Mouse (Mus musculus) left cerebral cortex, postnatal 14 days (tissue): Measurements from ENCODE around the gene Adarb1. TPM values are rescaled to one million over a fixed set of nuclear protein-coding genes. Genes with fewer than 3 reads are reported as not detected.

Source experiments
- DNase-seq, 2 experiments: peaks; one replicate each; pipeline ENCODE4 v3.0.0; 2021 to 2022; ENCODE audit warnings: low spot score in 2 of 2, mixed read lengths in 1 of 2
- intact Hi-C: fragments of 180-260 bp; cut with DNase I; formaldehyde crosslinking; loops from one replicate; pipeline ENCODE4 v1.15.1; 2025
- total RNA-seq, 2 experiments: library from RNA; stranded (reverse); gene quantifications; 2 replicates each; pipeline ENCODE4 v1.2.3; 2021

Adarb1 gene
- total RNA-seq, 2 experiments from 2014 or later: 118 to 121 TPM

DNA sequence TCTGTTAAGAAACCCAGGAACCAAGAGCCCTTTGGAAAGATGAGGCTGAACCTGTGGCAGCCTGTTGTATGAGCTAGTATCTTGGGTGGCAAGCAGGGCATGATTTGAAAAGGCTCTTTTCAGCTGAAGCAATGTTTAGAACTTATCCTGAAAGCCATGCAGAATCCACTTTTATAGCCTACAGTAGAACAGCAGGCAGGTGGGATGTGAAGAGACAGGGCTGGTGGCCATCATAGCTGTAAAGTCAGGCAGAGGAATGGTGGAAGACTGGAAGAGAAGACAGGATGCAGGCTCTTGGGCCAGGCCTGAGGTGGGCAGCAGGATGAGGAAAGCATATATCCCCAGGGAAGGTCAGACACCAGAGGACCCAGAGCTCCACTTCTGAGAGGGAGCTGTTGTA is 76.4 kb downstream of the Adarb1 start:
- intact Hi-C loops: no loop called here
- DNase-seq: no peak

DNA sequence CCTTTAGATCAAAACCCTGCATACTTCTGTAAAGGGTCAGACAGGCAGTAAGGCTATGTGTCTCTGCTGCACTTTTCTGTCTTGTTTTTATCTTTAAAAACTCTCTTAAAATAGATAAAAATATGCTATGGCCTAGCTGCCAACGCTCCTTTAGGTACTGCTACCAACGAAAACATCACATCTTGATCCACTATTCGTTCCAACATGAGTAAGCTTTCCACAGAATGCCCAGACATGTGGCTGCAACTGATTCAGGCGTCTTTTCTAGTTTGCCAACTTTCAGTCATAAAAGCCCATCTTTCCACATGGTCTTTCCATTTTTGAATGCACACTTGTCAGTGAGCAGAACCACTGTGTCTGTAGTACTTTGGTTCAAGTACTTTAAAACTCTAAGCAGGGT is 77.0 kb downstream of the Adarb1 start:
- DNase-seq: no peak
- intact Hi-C loops: no loop called here

DNA sequence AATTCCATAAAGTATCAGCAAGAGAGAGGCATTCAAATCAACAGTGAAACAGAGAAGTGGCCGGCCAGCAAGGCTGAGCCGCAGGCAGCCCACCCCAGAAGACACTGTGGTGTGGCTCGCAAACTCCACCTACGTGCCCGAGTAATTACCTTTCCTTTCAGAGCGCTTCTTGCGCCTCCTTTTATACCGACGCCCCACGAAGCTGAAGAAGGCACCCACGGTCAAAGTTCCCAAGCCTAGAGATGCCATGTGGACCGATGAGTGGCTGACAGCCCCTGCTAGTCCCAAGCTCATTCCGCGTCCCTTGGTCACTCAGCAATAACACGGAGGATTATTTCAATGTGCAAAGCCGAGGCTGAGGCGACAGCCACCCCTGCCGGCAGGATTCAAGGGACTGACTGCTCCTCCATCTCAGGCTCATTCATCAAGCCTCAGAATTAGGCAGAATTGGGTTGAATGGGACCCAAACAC is 78.2 kb downstream of the Adarb1 start:
- intact Hi-C loops: no loop called here
- DNase-seq: peak; percentile 35 to 37

DNA sequence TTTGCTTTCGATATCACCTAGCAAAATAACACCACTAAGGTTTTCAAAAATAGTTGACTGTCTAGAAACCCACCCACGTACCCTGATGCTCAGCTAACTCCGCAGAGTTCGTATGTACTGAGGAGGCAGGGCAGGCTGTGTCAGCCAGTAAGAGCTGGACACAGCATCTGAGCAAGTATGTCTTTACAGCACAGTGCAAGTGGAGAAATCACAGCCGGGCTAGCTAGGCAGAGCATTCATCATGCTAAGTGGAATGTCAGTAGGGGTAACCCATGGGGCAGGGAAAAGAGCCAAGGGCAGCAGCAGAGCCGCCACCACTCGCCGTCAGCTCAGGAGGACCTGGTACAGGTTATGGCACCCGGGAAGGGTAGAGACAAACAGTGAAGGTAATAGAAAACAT is 84.6 kb downstream of the Adarb1 start:
- no peak for DNase-seq
- intact Hi-C loops: no loop called here

- intact Hi-C loops: no loop called here
- no peak for DNase-seq
Observed at GRCm38 (mm10) chr10:77329446-77330094, 88.5 kb downstream of the Adarb1 start.

DNA sequence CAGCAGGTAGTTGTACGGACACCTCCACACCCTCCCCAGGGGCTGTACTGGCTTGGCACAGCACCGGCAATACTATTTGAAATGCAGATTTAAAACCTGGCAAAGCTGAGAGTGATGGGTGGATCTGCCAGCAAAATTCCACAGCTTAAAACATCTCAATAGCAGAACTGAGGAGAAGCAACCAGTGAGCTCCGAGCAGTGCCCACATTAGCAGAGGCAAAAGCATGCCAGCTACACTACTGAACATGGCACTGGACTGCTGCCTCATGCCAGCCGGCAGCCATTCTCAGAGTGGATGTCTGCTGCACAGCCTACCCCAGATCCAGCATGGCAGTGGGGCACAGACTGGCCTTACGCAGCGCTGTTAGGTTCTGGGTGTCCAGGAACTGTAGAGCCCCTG is 93.4 kb downstream of the Adarb1 start:
- intact Hi-C loops: no loop called here
- DNase-seq: peak in 1 of 2 experiments; percentile 30

DNA sequence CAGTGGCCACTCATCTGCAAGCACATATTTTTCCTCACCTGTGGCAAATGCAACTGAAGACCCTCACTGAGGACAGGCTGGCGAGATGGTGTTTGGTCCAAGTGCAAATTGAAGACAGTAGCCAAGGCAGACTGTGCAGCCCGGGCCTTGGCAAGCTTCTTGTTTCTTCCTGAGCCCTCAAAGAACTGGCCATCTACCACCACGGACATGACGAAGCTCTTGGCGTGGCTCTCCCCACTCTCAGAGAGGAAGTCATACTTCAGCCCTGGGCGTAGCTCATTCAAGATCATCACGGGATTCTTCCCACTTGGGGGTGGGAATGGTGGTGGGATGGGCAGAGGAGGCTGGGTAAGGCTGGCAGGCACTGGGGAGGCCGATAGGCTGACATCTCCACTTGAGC is 96.5 kb downstream of the Adarb1 start:
- intact Hi-C loops: no loop called here
- no peak for DNase-seq

GRCm38 (mm10) chr10:77321001-77321400 is 97.1 kb downstream of the Adarb1 start:
- no peak for DNase-seq
- intact Hi-C loops: no loop called here

GRCm38 (mm10) chr10:77315682-77316081 is 102.4 kb downstream of the Adarb1 start:
- intact Hi-C loops: no loop called here
- DNase-seq: peak; percentile 58 to 78

DNA sequence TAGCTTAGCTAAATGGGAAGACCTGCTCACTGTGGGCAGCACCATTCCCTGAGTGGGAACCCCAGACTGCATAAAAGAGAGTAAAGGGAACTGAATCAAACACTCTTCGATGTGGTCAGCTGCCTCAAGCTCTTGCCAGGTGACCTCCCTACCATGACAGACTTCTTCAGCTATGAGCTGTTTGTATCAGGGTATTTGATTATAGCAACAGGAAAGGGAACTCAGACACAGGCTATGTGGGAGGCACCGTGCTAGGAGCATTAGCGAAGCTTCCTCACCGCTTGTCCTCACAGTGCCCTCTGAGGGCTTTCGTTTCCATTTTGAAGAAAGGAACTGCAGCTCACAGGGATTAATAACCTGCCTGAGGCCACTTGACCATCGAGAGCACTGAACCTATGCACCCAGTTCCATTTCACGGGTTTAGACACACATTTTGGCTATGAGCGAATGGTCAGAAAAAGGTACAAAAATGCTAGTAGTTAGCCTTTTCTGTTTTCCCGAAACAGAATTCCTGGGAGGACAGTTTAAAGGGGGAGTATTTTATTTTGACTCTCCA is 103.3 kb downstream of the Adarb1 start:
- DNase-seq: no peak
- intact Hi-C loops: no loop called here

DNA sequence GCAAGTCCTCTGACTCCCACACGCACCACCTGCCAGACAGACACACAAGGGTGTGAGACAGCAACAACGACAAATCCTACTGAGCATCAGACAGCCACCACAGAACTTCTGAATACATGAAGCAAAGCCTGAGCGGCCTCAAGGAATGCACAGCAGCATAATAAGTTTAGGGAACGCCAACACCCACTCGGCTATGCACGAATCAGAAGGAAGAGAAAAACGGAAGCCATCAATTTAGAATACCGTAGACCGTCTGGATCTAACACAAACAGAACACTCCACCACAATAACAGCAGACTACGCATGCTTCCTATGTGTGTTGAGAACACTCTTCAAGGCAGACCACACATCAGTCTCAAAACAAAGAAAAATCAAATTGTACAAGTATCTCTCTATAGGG is 109.1 kb downstream of the Adarb1 start:
- no peak for DNase-seq
- intact Hi-C loops: no loop called here

GRCm38 (mm10) chr10:77305766-77306165 is 112.3 kb downstream of the Adarb1 start:
- intact Hi-C loops: no loop called here
- no peak for DNase-seq

- DNase-seq: no peak
- intact Hi-C loops: no loop called here
Observed at GRCm38 (mm10) chr10:77304840-77305533, 113.1 kb downstream of the Adarb1 start.

- DNase-seq: no peak
- intact Hi-C loops: no loop called here
Observed at GRCm38 (mm10) chr10:77304362-77304761, 113.7 kb downstream of the Adarb1 start.

- intact Hi-C loops: no loop called here
- no peak for DNase-seq
Observed at GRCm38 (mm10) chr10:77300934-77301297, 117.2 kb downstream of the Adarb1 start.

GRCm38 (mm10) chr10:77300237-77300933 is 117.7 kb downstream of the Adarb1 start:
- intact Hi-C loops: no loop called here
- DNase-seq: no peak

- DNase-seq: no peak
- intact Hi-C loops: no loop called here
Observed at GRCm38 (mm10) chr10:77299194-77299593, 118.9 kb downstream of the Adarb1 start.

- intact Hi-C loops: no loop called here
Observed at GRCm38 (mm10) chr10:77298621-77299020, 119.4 kb downstream of the Adarb1 start.

DNA sequence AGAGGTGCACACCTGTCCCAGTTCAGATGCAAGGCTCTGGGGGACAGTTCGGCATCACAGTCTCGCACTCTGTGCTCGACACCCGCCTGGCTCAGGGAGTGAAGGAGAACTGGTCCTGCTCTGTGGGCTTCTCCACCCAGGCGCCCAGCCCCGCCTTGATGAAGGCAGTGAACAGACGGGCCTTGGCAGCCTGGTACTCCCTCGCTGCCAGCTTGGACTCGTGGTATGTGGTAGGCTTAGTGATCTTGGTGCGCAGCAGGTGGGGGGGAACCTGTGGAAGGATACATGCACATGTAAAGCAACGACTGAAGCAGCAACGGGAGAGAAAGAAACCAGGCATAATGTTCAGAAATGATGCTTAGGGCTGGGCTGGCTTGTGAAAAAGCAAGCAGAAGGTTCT is 123.4 kb downstream of the Adarb1 start:
- DNase-seq: peak in 1 of 2 experiments; percentile 49
- intact Hi-C loops: no loop called here

More at GRCm38 (mm10) chr10:77298621-77299020, 119.4 kb downstream of the Adarb1 start:
- DNase-seq: no peak

GRCm38 (mm10) chr10:77290624-77291366 is 127.3 kb downstream of the Adarb1 start:
- DNase-seq: peak; percentile 38 to 78
- intact Hi-C loops: no loop called here
